Mouse (Mus musculus): ENCODE results near the gene Madd.

GRCm38 (mm10) chr2:91220501-91220900, 36.9 kb upstream of the Madd start:
- no peak for TF ChIP-seq POLR2A (IDR thresholded peaks at IDR 0.05; ENCODE audit: borderline replicate concordance, low read depth, low read length)
- TF ChIP-seq CTCF (IDR thresholded peaks at IDR 0.05; ENCODE audit: low read depth, low read length): no peak

Data from bone marrow macrophage, adult 2 months (primary cell).